Mouse (Mus musculus) common myeloid progenitor, adult 5-6 weeks (primary cell): ENCODE results near the gene Itgad. TPM values are rescaled to one million over a fixed set of nuclear protein-coding genes. Genes with fewer than 3 reads are reported as not detected.

Experiments
- ATAC-seq: replicated peaks from 2 replicates; pipeline ENCODE4 v1.8.0; 2016; ENCODE audit warnings: low read depth, mild to moderate bottlenecking, moderate TSS enrichment, inconsistent platforms; ENCODE audit not compliant: poor library complexity, severe bottlenecking
- total RNA-seq: library from RNA; stranded (forward); fragments of 200-1000, 187-1606 nt; gene quantifications from 2 replicates; pipeline ENCODE4 v1.2.3, GENCODE M21; 2017

Gene Itgad
- total RNA-seq, 1 experiment from 2014 or later: not detected

DNA sequence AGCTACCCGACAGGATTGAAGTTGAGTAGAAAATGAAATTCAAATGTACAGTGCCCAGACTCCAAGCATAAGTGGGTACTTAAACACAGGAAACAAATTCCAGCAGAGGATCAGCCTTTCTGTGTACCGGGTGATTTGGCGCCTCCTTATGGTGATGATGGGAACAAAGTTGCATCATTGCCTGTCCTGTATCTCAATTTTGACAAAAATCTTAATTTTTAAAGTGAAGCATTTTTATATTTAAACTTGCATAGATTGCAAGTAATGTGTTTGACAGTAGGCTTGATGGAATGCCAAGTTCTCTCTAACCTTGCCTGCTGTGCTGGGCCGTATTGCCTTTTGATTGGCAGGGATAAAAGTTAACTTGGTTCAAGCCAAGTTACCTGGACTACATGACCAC lies 84.8 kb downstream of the Itgad start:
- no peak for ATAC-seq

DNA sequence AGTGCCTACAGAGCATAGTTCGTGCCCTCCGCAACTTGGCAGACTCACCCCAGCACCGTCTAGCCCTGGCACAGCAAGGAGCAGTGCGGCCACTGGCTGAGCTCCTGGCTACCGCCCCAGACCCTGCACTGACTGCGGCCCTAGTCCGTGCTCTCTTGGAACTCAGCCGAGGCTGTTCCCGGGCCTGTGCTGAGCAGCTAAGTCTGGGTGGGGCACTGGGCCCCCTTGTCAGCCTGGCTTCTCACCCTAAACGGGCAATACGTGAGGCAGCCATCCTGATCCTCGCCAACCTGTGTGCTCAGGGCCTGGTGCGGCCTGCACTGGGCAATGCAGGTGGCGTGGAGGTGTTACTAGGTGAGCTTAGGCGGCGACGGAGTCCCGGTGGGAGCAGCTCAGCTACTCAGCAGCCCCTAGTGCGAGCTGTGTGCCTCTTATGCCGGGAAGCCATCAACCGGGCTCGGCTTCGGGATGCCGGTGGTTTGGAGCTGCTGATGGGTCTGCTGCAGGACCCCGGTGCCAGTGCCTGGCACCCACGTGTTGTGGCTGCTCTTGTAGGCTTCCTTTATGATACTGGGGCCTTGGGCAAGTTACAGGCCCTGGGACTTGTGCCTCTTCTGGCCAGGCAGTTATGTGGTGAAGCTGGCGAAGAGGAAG lies 86.1 kb downstream of the Itgad start:
- ATAC-seq: no peak

DNA sequence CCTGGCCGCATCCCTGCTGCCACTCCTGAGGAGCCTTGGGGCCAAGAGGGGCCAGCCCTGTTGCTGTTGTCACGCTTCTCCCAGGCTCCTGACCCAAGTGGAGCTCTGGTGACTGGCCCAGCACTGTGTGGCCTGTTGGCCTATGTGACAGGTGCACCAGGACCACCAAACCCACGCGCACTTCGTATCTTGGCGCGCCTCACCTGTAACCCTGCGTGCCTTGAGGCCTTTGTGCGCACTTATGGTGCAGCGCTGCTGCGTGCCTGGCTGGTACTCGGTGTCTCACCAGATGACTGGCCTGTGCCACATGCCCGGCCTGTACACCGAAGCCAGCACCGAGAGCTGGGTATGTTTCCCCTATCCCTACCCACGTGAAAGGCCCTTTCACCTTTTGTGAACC lies 88.2 kb downstream of the Itgad start:
- no peak for ATAC-seq

DNA sequence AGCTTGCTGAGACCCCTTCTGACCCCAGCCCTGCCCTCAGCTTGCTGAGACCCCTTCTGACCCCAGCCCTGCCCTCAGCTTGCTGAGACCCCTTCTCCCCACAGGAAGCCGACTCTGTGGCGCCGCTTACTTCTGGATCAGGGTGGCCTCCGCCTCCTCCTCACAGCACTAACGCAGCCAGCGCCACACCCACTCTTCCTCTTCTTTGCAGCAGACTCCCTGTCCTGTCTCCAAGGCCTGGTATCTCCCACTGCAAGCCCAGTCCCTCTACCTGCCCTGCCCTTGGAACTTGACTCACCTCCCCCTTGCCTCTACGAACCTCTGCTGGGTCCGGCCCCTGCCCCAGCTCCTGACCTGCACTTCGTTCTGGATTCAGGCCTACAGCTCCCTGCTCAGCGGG lies 89.7 kb downstream of the Itgad start:
- no peak for ATAC-seq

DNA sequence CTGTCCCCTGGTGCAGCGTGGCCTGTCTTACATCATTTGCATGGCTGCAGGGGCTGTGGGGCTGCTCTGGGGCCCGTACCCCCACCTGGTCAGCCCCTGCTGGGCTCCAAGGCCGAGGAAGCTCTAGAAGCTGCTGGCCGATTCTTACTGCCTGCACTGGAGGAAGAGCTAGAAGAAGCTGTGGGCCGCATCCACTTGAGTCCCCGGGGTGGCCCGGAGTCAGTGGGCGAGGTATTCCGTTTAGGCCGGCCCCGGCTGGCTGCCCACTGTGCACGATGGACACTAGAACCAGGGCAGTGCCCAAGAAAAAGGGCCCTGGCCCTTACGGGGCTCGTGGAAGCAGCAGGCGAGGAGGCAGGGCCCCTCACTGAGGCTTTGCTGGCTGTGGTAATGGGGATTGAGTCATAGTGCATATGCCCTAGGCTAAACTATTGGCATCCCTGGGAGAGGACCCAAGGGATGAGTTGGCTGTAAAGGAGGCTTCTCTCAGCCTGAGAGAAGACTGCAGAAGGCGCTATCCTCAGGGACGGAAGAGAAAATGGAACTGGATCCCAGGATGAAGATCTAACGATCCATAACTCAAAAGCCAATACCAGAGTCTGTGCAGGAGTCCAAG lies 90.3 kb downstream of the Itgad start:
- no peak for ATAC-seq

DNA sequence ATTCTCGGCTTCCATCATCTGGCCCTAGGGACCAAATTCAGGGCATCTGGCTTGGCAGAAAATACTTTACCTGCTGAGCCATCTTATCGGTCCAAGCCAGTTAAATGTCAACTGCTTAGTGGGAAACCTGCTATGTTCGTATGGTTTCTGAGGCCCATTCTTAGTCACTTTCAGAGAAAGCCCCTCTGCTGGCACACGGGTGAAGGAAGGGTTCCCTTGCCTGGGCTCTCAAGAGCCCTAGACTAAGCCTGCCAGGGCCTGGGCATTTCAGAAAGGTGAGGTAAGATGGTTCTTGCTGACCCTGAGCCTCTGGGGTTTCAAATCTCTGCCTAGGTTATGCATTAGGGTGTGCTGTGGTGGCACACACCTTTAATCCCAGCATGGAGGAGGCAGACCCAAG lies 91.4 kb downstream of the Itgad start:
- no peak for ATAC-seq

DNA sequence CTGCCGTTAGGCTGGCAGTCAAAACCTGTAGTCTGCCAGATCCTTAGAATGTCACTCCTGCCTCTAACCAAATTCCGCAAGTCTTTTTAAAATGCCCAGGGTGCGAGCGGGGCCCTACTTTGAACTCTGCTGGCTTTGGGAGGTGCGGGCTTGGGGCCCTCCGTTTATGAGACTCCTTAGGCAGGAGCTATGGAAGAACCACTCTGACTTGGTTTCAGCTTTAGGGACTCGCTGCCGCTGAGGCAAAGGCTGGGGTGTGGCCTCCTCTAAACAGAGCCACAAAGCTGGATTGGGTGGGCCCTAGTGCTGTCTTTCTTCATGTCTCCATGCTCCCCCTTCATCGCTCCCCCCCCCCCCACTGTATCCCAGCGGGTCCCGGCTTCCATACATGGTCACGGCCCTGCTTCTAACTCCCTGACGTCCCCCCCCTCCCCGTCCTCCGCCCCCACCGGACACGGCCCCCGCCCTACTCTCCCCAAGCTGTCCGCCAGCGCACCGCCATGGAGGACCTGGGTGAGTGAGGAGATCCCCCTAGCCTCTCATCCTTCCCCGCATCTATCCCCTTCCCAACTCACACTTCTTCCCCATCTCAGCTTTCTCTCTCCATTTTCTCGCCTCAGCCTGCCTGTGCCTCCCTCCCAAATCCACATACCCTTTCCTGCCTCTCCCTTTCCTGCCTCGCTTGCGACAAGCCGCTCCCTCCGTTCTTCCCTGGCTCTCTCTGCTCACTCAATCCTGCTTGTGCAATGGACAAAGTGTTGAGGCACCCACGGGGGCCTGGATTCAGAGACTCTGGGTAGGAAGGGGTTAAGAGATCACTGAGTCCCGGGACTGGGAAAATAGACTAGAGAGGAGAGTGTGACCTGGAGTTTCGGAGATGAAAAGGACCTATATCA lies 92.6 kb downstream of the Itgad start, which contains the start of gene Tgfb1i1:
Tgfb1i1 (plus strand) TSS at position 317 of the 896 bp plus-strand sequence.
- 0 out of 2 replicates have a peak, but pooled peaks have one; percentile 7 for ATAC-seq

DNA sequence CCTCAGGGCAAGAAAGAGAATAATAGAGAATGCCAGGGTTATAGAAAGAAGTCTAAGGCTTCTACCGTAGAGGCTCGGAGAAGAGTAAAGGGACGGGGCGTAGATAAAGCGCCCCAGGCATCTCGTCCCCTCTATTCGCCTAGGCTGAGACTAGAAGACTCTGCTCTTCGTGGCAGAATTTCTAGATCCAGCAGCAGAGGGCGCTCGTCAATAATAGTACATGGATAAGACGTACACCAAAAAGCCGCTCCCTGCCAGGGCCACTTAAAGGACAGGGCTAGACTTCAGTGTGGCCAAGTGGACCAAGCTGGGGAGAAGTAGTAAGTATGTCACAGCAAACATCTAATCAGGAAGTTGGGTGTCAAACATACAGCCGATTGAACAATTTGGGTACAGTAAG lies 93.3 kb downstream of the Itgad start:
- ATAC-seq: peak; percentile 60

DNA sequence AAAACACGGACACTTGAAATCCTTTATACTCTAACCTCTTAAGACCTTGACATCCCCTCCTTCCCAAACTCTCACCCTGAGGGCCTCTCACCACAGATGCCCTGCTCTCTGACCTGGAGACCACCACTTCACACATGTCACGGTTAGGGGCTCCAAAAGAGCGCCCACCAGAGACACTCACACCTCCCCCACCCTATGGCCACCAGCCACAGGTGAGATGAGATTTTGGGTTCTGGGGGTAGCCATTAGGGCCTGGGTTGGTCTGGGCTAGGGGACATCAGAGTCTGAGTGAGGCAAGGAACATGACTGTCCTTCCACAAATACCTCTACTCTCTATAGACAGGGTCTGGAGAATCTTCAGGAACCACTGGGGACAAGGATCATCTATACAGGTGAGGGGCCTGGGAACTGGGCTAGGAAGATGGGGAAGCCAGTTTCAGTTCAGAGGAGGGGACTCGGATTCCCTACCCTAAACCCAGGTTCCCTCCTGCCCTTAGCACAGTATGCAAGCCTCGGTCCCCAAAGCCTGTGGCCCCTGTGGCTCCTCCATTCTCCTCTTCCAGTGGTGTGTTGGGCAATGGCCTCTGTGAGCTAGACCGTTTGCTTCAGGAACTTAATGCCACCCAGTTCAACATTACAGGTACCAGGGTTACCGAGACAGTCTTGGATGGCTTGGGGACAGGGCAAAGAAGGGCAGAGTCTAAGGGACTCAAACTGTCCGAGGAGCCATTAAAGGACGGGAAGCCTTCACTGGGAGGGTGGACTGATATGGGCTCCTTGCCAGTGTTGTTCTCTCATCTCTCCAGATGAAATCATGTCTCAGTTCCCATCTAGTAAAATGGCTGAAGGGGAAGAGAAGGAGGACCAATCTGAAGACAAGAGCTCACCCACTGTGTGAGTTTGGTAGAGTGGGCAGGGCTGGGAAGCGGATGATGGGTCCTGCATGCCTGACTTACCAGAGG lies 94.2 kb downstream of the Itgad start:
- ATAC-seq: no peak

DNA sequence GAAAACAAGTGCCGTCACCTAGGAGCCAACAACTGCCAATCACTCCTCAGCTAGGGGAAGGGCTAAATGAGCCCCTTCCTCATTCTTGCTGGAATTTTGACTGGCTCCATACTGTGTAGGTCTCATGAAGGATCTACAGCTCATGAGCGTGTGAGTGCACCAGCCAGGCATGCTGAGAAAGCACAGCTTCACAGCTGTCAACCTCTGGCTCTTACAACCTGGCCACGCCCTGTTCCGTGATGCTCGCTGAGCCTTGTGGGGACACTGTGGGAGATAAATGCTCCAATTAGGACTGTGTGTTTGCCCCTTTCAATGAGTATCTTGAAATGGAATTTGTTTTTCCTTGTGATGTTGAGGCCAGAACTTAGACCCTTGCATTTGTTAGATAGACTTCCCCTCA lies 95.8 kb downstream of the Itgad start:
- no peak for ATAC-seq

DNA sequence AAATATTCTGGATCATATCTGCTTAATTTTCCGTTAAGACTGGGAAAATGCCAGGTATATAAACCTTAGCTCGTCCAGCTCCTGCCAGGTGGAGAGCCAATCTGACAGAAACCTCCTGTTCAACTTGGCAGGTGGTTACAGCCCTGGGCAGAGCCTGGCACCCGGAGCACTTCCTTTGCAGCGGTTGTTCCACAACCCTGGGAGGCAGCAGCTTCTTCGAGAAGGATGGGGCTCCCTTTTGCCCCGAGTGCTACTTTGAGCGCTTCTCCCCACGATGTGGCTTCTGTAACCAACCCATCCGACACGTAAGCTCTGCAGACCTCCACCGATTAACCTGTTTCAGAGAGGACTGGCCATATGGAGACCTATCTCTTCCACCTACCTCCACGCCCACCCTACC lies 97.8 kb downstream of the Itgad start:
- no peak for ATAC-seq

DNA sequence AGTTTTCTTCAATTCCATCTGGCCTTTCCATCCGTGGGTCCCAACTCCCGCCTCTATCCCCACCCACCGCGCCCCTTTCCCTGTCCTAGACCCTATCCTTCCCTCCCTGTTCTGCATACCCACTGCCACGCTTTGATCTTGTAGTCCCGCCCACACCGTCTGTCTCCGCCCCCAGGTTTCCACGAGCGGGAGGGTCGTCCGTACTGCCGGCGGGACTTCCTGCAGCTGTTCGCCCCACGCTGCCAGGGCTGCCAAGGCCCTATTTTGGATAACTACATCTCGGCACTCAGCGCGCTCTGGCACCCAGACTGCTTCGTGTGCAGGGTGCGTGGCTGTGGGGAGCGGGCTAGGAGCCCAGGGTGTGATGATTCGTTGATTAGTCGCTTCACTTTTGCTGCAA lies 98.4 kb downstream of the Itgad start:
- peak; percentile 84 for ATAC-seq

DNA sequence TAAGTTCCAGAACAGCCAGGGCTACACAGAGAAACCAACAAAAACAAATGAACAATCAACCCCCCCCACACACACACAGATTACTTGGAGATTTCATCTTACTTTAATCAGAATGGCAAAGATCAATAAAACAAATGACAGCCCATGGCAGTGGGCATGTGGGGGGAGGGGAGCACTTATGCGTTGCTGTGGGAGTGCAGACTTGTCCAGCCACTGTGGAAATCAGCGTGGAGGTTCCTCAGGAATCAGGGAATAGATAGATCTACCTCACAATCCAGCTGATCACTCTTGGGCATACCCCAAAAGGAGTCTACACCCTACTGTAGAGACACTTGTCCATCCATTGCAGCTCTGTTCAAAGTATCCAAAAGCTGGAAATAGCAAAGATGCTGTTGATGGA lies 100.8 kb downstream of the Itgad start:
- ATAC-seq: no peak

DNA sequence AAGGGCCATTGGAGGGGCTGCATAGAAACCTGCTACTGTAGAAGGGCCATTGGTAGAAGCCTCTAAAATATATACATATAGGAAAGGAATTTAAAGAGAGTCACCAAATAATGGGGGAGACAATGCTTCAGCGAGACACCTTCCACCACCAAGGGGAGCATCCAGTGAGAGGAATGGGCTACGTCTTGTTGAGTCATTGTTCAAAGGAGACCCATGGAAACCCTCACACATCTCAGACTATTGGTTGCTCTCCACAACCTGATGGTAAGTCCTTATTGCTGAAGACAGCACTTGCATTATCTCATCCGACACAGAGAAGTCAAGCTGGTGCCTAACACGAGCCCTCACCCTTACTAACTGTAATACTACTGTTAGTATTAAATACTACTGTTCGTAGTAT lies 101.6 kb downstream of the Itgad start:
- no peak for ATAC-seq

DNA sequence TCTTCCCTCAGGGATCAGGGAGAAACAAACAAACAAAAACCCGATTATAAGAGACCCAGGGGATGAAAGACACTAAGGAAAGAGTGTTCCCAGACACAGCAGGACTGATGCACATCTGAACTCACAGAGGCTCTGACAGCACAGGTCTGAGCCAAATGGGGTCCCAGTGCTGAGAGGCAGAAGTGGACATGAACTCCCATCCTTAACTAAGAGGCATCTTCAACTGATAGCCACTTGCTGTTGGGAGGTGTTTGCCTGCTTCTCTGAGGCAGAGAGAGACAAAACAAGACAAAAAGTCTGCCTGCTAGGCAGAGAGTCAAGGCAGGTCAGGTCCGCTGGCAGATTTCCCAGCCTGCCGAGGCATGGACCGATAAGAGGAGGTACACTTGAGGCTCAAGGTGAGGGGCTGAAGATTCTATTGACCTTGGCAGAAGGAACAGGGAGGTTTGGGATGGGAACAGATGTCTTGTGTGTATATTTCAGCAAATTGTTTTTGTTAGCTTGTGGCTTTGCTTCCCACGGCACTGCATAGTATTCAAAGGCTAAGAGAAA lies 102.7 kb downstream of the Itgad start:
- no peak for ATAC-seq

DNA sequence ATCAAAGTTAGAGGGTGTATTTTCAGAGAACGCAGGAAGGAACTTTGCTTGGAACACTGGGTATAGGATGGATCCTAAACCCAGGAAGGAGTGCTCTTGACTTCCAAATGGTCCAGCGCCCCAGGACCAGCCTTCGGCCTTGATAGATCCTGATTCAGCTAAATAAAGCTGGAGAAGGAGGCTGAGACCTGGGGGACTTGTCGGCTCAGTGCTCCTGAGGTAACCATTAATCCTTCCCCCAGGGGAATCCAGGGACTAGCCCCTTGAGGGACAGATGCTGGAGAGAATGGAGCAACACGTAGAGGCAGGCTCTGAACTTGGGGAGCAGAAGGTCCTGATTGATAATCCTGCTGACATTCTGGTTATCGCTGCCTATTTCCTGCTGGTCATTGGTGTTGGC lies 111.2 kb downstream of the Itgad start, which contains the start of gene Slc5a2:
Slc5a2 (plus strand) TSS at position 247 of the 400 bp plus-strand sequence.
- no peak for ATAC-seq

DNA sequence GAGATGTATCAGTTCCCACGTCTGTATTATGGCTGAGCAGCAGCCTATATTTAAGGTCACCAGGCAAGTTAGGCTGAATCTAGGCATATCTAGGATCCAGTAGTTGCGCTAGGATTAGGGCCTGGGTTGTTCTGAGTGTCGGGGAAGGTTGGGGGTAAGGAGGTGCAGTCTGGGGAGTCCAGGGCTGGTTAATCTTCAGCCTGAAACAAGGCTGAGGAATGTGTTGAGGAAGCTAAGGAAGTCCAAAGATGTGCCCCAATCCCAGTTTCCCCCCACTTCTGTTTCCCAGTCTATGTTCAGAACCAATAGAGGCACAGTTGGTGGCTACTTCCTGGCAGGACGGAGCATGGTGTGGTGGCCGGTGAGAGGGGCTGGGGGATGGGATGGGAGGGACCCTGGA lies 111.9 kb downstream of the Itgad start:
- ATAC-seq: no peak

DNA sequence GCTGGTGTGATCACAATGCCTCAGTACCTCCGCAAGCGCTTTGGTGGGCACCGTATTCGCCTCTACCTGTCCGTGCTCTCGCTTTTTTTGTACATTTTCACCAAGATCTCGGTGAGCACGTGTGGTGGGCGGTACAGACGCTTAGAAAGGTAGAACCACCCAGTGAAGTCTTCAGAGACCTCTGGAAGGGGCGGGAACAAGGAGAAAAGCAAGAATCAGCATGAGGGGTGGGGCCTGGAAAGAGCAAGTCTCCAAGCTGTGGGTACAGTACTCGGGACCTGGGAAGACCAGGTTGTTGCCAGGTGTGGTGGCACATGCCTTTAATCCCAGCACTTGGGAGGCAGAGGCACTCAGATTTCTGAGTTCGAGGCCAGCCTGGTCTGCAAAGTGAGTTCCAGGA lies 113.2 kb downstream of the Itgad start:
- no peak for ATAC-seq

DNA sequence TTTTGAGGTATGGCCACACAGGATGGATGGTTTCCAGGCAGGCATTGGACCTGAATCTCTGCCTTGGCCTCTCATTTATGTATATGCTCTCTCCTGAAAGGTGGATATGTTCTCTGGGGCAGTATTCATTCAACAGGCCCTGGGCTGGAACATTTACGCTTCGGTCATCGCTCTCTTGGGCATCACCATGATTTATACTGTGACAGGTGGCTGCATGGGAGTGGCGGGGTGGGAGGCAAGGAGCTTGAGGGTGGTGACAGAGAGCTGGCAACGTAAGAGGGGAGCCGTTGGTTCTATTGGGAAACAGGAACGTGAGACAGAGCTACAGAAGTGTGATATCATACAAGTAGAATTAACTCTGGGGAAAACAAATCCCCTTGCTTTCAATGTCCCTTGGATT lies 113.6 kb downstream of the Itgad start:
- no peak for ATAC-seq

DNA sequence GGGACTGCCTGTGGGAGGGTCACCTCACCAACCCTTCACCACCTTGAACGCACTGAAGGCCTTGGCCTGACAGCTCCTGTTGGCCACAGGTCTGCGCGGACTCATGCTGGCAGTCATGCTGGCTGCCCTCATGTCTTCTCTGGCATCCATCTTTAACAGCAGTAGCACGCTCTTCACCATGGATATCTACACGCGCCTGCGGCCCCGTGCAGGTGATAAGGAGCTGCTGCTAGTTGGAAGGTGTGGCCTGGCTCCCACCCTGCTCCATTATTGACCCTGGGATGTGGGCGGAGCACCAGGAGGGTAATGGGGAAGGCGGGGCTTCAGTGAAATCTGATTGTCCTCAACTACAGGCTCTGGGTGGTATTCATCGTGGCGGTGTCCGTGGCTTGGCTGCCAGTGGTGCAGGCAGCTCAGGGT lies 116.3 kb downstream of the Itgad start:
- peak; percentile 59 for ATAC-seq
